Mouse (Mus musculus): ENCODE results near the gene Musk.

- no peak for TF ChIP-seq CTCF (IDR thresholded peaks at IDR 0.05; ENCODE audit: low read depth, low read length)
- no peak for TF ChIP-seq POLR2A (IDR thresholded peaks at IDR 0.05; ENCODE audit: borderline replicate concordance, low read depth, low read length)
Measured at GRCm38 (mm10) chr4:58269961-58270360, 15.8 kb upstream of the Musk start.

Data from bone marrow macrophage, adult 2 months (primary cell).